Mouse (Mus musculus) gastrocnemius, postnatal 4 days (tissue): ENCODE results near the gene Fbxw17. TPM values are rescaled to one million over a fixed set of nuclear protein-coding genes. Genes with fewer than 3 reads are reported as not detected.
"Not testable (repeated sequence)": the region's sequence is repeated elsewhere in the genome, so short reads cannot be mapped to it uniquely, and the experiment has no call there.

Experiments used
- DNase-seq, 2 experiments: peaks; one replicate each; pipeline ENCODE4 v3.0.0; 2021 to 2022; ENCODE audit warnings: low spot score in 2 of 2, mixed read lengths in 2 of 2
- long read RNA-seq, 2 experiments: library from polyadenylated mRNA; stranded (forward); transcript quantifications; one replicate each; pipeline ENCODE4 v2.0.0; 2021
- total RNA-seq, 2 experiments: library from RNA; stranded (reverse); gene quantifications; 2 replicates each; pipeline ENCODE4 v1.2.3; 2021

Fbxw17 gene
- 10 to 100 TPM; 16.1 to 19.5 TPM for total RNA-seq
- long read RNA-seq, experiment 1, transcript Fbxw17-201 (10 exons, 1,798 nt), result major isoform, 8 of 20 reads
- long read RNA-seq, experiment 1, partial matches to known transcripts, result 0 of 20 reads
- long read RNA-seq, experiment 1, other reads (novel, unspliced or antisense), result 12 of 20 reads
- long read RNA-seq, experiment 2, transcript Fbxw17-201 (10 exons, 1,798 nt), result major isoform, 10 of 28 reads
- long read RNA-seq, experiment 2, partial matches to known transcripts, result 0 of 28 reads
- long read RNA-seq, experiment 2, other reads (novel, unspliced or antisense), result 18 of 28 reads

- DNase-seq, result peak; percentile 48 to 79
These were observed at the start of gene Fbxw17 for GRCm38 (mm10) chr13:50417389-50418183. TSS of gene Fbxw17 (plus strand) at chr13:50417864.

DNA sequence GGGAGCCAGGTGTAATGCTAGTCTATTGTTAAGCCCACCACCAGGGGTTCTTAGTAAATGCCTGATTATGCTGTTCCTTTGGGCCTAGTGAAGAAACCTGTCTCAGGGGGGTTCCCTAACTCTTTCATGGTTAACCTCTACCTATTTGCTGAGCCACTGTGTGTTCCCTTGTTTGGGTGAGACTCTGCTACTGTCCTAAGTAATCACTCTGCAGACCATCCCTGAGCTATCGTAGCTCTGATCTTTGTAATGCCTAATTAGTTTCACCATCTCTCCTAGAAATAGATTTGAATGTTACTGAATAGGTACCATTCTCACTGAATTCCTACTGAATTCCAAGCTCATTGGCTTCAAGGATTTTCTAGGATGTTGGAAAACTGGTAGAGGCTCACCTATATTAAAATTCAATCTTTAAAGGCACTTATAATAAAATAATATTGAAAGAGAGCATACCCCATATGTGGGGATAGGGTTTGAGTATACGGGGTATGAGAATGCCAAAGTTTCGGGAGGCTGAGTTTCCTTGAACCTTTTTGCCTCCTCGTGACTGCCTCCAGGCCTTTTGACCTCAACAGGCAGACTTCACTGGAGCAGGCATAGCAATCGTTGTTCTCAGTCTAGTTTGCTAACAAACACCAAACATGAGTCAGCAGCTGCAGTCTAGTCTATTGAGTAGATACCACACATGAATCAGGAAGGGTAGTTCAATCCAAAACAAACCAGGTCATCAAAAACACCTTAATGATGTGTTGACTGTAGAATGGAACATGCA is 44.5 kb upstream of the Fbxw17 start:
- not testable (repeated sequence) for DNase-seq

- DNase-seq, result not testable (repeated sequence)
These were observed 28.5 kb upstream of the Fbxw17 start for GRCm38 (mm10) chr13:50389146-50389545.

DNA sequence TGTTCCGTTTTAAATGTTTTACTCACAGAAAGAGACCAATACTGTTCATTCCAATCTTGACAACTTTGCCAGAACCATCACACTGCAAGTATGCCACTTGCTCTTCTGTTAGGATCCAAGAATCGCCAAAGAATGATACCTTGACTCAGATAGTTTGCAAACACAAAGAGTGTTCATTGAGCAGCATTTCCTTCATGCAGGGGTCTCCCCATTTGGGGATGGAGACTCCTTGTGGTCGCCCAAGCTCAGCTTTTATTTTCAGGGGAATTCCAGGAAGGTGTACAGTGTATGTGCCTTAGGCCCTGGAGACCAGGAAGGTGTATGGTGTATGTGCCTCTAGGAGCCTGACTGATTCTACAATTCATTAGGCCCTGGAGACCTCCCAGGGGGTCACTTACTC is 757 bp downstream of the Fbxw17 start:
- no peak for DNase-seq

DNA sequence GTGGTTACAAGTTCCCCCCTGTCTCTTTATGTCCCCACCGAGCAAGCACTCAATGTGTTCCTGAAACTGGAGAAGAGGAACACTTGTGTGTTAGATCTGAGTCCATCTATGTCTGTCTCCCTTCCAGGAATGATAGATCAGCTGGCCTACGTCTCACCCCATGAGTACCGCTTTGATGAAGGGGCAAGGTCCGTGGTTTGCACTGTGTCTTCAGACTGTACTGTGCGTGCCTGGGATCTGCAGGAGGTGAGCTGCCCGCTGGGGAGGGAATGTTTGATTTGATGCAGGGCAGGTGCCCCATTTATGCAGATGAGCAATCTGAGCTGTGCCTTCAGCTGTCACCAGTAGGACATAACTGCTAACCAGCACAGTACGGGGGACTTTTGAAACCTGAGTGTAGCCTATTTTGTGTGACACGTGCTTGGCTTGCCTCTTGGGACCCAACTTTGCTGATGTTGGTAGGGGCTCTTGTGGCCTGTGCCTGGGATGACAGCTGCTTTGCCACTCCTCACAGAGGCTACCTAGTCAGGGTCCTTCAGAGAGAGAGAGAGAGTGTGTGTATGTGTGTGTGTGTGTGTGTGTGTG is 6.1 kb downstream of the Fbxw17 start:
- no peak for DNase-seq

GRCm38 (mm10) chr13:50424517-50424916 is 6.9 kb downstream of the Fbxw17 start:
- no peak for DNase-seq

DNA sequence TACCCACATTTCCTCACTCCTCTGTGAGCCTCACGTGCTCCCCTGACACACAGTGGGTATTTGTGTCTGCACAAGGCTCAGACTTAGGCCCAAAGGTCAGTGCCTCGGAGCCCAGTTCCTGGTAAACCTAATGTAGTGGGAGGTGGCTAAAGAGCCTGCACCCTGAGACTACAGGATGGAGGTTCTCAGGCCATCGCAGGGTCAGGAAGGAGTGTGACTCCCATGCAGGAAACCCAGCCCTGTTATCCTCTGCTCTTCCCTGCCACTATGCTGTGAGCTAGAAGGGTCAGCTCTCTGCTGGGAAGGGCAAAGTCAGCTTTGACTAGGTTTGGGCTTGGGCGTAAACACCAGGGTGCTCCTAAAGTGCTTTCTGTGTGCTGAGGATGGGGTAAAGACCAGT is 9.0 kb downstream of the Fbxw17 start:
- no peak for DNase-seq

GRCm38 (mm10) chr13:50443812-50444211 is 26.1 kb downstream of the Fbxw17 start, which contains the start of gene Gm47429:
TSS of gene Gm47429 (minus strand) at chr13:50443912.
- DNase-seq, result no peak

- no peak for DNase-seq
These were observed 27.6 kb downstream of the Fbxw17 start for GRCm38 (mm10) chr13:50445261-50445660.

- DNase-seq, result not testable (repeated sequence)
These were observed 34.6 kb downstream of the Fbxw17 start for GRCm38 (mm10) chr13:50452266-50452665.

DNA sequence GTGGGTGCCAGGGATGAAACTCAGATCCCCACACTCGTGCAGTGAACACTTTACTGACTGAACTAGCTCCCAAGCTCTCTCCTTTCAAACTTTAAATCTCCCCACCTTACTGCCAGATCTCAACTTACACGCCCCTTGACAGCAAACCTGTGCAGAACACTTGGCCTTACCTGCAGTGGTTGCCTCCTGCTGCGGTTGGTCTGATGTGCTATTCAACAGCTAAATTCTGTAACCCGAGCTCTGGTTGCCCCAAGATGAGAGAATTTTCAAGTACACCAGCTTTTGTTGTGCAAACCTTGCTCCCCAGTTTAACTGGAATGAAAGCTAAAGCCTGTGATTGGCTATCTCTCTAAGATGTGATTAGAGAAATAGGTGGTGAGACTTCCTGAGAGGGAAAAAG is 35.8 kb downstream of the Fbxw17 start:
- no peak for DNase-seq

GRCm38 (mm10) chr13:50460433-50460832 is 42.8 kb downstream of the Fbxw17 start:
- DNase-seq, result not testable (repeated sequence)

DNA sequence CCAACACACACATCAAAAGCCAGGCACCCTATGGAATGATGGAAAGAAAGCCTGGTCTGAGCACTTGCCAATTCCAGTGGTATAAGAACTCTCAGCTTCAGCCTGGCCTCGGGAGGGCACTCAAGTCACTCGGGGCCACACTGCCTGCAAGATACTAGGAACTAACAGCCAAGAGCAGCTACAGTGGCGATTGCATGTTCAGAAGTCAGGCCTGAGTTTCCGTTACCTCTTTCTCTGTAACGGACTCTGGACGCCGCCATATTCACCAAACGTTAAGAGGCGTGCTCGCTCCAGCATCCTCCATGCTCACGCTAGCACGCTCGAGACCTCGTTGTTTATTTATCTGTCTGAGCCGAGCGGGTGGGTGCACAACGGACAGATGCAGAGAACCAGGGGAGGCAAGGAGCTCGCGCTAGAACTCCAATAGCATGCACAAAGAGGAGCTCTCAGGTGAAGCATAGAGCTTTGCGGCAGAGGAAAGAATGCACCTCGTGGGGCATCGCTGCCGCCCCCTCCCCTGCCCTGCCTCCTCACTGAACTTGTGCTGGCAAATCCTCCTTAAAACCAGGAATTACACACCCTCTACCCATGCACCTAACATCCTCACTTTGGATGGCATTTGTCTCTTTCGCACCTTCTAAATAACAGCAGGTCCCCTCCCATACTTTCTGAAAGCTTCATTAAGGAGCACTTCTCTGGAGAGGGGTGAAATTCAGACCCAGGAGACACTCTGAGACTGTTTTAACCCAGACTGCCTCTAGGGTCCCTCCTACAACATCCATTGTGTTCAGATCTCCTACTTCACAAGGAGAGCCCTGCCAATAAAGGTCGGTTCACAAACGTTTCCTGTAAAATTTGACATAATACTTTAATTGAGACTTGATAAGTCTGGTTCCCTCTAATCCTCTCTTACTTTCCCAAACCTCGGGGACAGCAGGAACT is 47.2 kb downstream of the Fbxw17 start:
- DNase-seq, result no peak

DNA sequence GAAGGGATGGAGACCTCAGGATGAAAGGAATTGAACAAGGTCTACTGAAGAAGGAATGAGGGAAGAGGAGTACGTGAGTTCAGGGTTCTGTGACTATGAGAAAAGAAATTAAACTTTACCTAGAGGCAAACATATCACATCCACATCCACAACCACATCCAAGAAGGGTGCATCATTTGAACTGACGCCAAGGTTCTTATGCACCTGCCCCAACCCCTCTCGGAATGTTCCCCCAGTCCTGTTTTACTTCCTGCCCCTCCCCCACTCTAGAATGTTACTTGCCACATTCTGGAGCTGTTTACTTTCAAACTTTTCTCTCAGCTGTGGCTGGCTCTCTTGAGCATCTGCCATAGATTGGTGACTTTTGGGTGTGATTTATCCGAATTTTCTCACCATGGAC is 49.3 kb downstream of the Fbxw17 start, which contains the start of gene Nutm2:
Nutm2 (plus strand) TSS at position 301 of the 400 bp plus-strand sequence.
- DNase-seq, result no peak

Other genes starting within 250 kb of the Fbxw17 start
- not detected for gene Gm906, start 167.6 kb upstream of the Fbxw17 start, total RNA-seq
- gene Gm47429, start 26.0 kb downstream of the Fbxw17 start, total RNA-seq, result not detected
- not detected for gene Nutm2, start 49.4 kb downstream of the Fbxw17 start, total RNA-seq
- not detected for gene Gm904, start 225.4 kb downstream of the Fbxw17 start, total RNA-seq